Mouse (Mus musculus): ENCODE measurements around the gene Gm5930.
"Not testable (repeated sequence)": the region's sequence is repeated elsewhere in the genome, so short reads cannot be mapped to it uniquely, and the experiment has no call there.

Gene Gm5930

DNA sequence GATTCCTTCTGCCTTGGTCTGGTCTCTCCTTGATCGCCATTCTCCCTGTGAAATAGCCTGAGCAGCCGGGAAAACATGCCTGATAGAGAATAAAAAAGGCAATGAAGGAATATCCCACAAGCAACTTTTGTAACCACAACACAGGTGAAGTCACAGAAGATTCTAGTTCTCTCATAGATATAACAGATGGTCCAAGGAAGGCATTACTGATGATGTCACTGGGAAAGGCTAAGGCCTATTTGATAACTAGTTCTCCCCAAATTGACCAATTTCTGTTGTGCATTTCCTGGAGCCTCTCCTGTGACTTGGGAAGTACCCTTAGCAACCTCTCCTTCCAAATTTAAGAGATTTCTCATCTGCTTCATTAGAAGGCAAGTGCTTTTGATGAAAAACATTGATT lies at the start of gene Gm5930:
Gm5930 (minus strand) TSS at position 101 of the 400 bp plus-strand sequence.
- DNase-seq (ENCODE audit: low spot score in 2 of 2): not testable (repeated sequence)

GRCm38 (mm10) chr14:44384233-44384632 lies 45.8 kb upstream of the Gm5930 start:
- not testable (repeated sequence) for DNase-seq (ENCODE audit: low spot score in 2 of 2)

DNA sequence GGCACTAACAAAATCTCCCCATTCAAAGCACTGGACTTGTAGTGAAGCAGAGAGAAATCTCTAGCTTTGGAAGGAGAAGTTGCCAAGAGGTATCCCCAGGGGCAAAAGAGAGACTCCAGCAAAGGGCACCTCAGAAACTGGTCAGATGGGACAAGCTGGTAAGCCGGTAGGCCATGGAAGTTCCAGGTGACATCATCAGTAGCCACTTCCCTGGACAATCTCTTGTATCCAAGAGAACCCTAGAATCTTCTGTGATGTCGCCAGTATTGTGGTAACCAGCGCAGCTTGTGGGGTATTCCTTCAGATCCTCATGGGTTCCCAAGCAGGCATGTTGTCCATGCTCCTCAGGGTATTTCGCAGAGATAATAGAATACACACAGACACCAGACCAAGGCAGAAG lies 26.7 kb upstream of the Gm5930 start, which contains the start of gene Gm8229:
Gm8229 (plus strand) TSS at position 301 of the 400 bp plus-strand sequence.
- DNase-seq (ENCODE audit: low spot score in 2 of 2): not testable (repeated sequence)

GRCm38 (mm10) chr14:44362301-44362700 lies 23.9 kb upstream of the Gm5930 start:
- DNase-seq (ENCODE audit: low spot score in 2 of 2): not testable (repeated sequence)

GRCm38 (mm10) chr14:44361416-44361815 lies 23.0 kb upstream of the Gm5930 start:
- DNase-seq (ENCODE audit: low spot score in 2 of 2): not testable (repeated sequence)

DNA sequence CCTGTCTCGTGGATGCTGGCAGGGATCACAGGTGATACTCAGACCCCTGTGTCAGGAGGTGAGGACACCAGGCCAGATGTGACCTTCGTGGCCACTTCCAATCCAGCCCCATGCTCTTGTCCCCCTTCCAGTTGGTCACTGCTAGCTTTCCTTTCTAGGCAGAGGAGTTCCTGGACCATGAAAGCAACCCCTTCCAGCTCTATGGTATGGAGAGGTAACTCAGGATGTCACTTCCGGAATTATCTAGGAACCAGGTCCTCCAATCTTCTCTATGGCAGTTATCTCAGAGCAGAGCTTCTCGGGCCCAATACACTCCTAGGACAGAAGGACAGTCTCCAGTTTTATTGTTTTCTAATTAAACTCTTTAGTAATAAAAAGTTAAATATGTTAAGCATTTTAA lies 26.3 kb downstream of the Gm5930 start:
- not testable (repeated sequence) for DNase-seq (ENCODE audit: low spot score in 2 of 2)

DNA sequence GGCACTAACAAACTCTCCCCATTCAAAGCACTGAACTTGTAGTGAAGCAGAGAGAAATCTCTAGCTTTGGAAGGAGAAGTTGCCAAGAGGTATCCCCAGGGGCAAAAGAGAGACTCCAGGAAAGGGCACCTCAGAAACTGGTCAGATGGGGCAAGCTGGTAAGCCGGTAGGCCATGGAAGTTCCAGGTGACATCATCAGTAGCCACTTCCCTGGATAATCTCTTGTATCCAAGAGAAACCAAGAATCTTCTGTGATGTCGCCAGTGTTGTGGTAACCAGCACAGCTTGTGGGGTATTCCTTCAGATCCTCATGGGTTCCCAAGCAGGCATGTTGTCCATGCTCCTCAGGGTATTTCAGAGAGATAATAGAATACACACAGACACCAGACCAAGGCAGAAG lies 53.1 kb downstream of the Gm5930 start, which contains the start of gene Gm8220:
Gm8220 (plus strand) TSS at position 301 of the 400 bp plus-strand sequence.
- not testable (repeated sequence) for DNase-seq (ENCODE audit: low spot score in 2 of 2)

Data from spleen, postnatal 10 days (tissue).